Mouse (Mus musculus) thymus, postnatal 4 days (tissue): ENCODE data around the gene Pgap1.
A peak's percentile ranks its signal among the peaks of the same experiment; 100 is the strongest.

Experiments used
- DNase-seq: peaks from one replicate; pipeline ENCODE4 v3.0.0; 2021

Gene Pgap1

GRCm38 (mm10) chr1:54520062-54520577 is 37.4 kb downstream of the Pgap1 start:
- DNase-seq: no peak

- DNase-seq: peak; percentile 37
These were observed 43.6 kb downstream of the Pgap1 start for GRCm38 (mm10) chr1:54513836-54514235.

- no peak for DNase-seq
These were observed 59.0 kb downstream of the Pgap1 start for GRCm38 (mm10) chr1:54498496-54498895.

GRCm38 (mm10) chr1:54496254-54496653 is 61.2 kb downstream of the Pgap1 start:
- DNase-seq: no peak

- peak; percentile 72 for DNase-seq
These were observed 64.0 kb downstream of the Pgap1 start for GRCm38 (mm10) chr1:54493496-54493895.

GRCm38 (mm10) chr1:54492435-54492841 is 65.0 kb downstream of the Pgap1 start:
- DNase-seq: peak; percentile 71

- DNase-seq: no peak
These were observed 72.6 kb downstream of the Pgap1 start for GRCm38 (mm10) chr1:54484744-54485420.

GRCm38 (mm10) chr1:54480491-54480890 is 77.0 kb downstream of the Pgap1 start:
- no peak for DNase-seq

- no peak for DNase-seq
These were observed 88.8 kb downstream of the Pgap1 start for GRCm38 (mm10) chr1:54468662-54469061.

GRCm38 (mm10) chr1:54467366-54467765 is 90.1 kb downstream of the Pgap1 start:
- no peak for DNase-seq

- no peak for DNase-seq
These were observed 105.4 kb downstream of the Pgap1 start for GRCm38 (mm10) chr1:54452116-54452515.

GRCm38 (mm10) chr1:54448833-54449232 is 108.7 kb downstream of the Pgap1 start:
- no peak for DNase-seq

GRCm38 (mm10) chr1:54443641-54444040 is 113.8 kb downstream of the Pgap1 start:
- no peak for DNase-seq

GRCm38 (mm10) chr1:54439080-54439476 is 118.4 kb downstream of the Pgap1 start:
- peak; percentile 10 for DNase-seq

GRCm38 (mm10) chr1:54438340-54439079 is 119.0 kb downstream of the Pgap1 start, which contains the start of gene Gtf3c3:
Gene Gtf3c3, minus strand, starts transcription at chr1:54438971.
- DNase-seq: peak; percentile 87
